Mouse (Mus musculus) bone marrow, adult 2 months (tissue): ENCODE data around the gene Gnat1.

Experiments used
- CTCF ChIP-seq: fragments of 200-500 bp; IDR thresholded peaks from 2 replicates; pipeline ENCODE4 v1.5.1; 2011; ENCODE audit warnings: low read length, control low read depth; ENCODE audit not compliant: control insufficient read depth, insufficient read depth
- POLR2A ChIP-seq: fragments of 200-500 bp; IDR thresholded peaks from 2 replicates; pipeline ENCODE4 v1.6.1; 2011; ENCODE audit warnings: low read depth, mild to moderate bottlenecking, control low read depth, low read length, borderline replicate concordance; ENCODE audit not compliant: control insufficient read depth

DNA sequence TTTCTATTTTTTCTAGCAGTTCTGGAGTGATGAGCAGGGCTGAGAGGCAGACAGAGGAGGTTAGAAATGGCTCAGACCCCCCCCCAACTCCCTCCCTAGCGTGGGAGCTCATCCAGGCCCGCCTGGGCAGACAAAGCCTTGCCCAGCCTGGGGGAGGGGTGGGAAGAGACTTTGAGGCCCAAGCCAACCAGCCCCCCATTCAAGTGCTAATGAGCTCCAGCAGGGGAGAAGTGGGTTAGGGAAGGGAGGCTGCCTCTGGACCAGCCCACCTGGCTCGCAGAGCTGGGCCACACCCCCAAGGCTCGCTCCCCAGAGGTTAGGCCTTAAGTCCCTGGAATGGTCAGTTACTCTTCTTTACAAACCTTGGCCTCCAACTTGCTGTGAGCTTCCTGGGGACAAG lies 48.9 kb downstream of the Gnat1 start:
- TF ChIP-seq CTCF (no peak), POLR2A (no peak)
